Mouse (Mus musculus) fat pad, adult 2 months (tissue): ENCODE measurements around the gene 4430402I18Rik.
A peak's percentile ranks its signal among the peaks of the same experiment; 100 is the strongest.
"Not testable (repeated sequence)": the region's sequence is repeated elsewhere in the genome, so short reads cannot be mapped to it uniquely, and the experiment has no call there.

Experiments used
- DNase-seq: peaks from one replicate; pipeline ENCODE4 v3.0.0-alpha.2; 2011; ENCODE audit warnings: low read depth, low spot score; ENCODE audit errors: extremely low read depth

4430402I18Rik gene

GRCm38 (mm10) chr19:28967652-28968051 lies at the start of gene 4430402I18Rik:
TSS of gene 4430402I18Rik (minus strand) at chr19:28967800.
- no peak for DNase-seq

GRCm38 (mm10) chr19:29016786-29017185 lies 49.2 kb upstream of the 4430402I18Rik start:
- DNase-seq = no peak

- DNase-seq = no peak
Observed at GRCm38 (mm10) chr19:29016204-29016765, 48.7 kb upstream of the 4430402I18Rik start.

- no peak for DNase-seq
Observed at GRCm38 (mm10) chr19:29015410-29016203, 48.0 kb upstream of the 4430402I18Rik start.

GRCm38 (mm10) chr19:29014466-29015055 lies 47.0 kb upstream of the 4430402I18Rik start:
- no peak for DNase-seq

GRCm38 (mm10) chr19:29011355-29011990 lies 43.9 kb upstream of the 4430402I18Rik start:
- DNase-seq = peak; percentile 58

GRCm38 (mm10) chr19:29009046-29009445 lies 41.4 kb upstream of the 4430402I18Rik start:
- DNase-seq = no peak

- DNase-seq = no peak
Observed at GRCm38 (mm10) chr19:29008069-29008706, 40.6 kb upstream of the 4430402I18Rik start.

- DNase-seq = not testable (repeated sequence)
Observed at GRCm38 (mm10) chr19:29000321-29000720, 32.7 kb upstream of the 4430402I18Rik start.

GRCm38 (mm10) chr19:28997976-28998630 lies 30.5 kb upstream of the 4430402I18Rik start:
- no peak for DNase-seq

GRCm38 (mm10) chr19:28995366-28995765 lies 27.8 kb upstream of the 4430402I18Rik start:
- no peak for DNase-seq

- no peak for DNase-seq
Observed at GRCm38 (mm10) chr19:28994870-28995269, 27.3 kb upstream of the 4430402I18Rik start.

- DNase-seq = no peak
Observed at GRCm38 (mm10) chr19:28991391-28991790, 23.8 kb upstream of the 4430402I18Rik start.

GRCm38 (mm10) chr19:28990590-28991221 lies 23.1 kb upstream of the 4430402I18Rik start:
- no peak for DNase-seq

- no peak for DNase-seq
Observed at GRCm38 (mm10) chr19:28990194-28990589, 22.6 kb upstream of the 4430402I18Rik start, which contains the start of gene Cdc37l1. TSS of gene Cdc37l1 (plus strand) at chr19:28990352.

GRCm38 (mm10) chr19:28989515-28989914 lies 21.9 kb upstream of the 4430402I18Rik start:
- DNase-seq = no peak

- no peak for DNase-seq
Observed at GRCm38 (mm10) chr19:28982617-28983016, 15.0 kb upstream of the 4430402I18Rik start.

GRCm38 (mm10) chr19:28974862-28975611 lies 7.4 kb upstream of the 4430402I18Rik start:
- DNase-seq = no peak

- DNase-seq = no peak
Observed at GRCm38 (mm10) chr19:28970251-28970650, 2.7 kb upstream of the 4430402I18Rik start.
